ENCODE assay signal across 27 mouse cellular contexts in the genomic region with DNA sequence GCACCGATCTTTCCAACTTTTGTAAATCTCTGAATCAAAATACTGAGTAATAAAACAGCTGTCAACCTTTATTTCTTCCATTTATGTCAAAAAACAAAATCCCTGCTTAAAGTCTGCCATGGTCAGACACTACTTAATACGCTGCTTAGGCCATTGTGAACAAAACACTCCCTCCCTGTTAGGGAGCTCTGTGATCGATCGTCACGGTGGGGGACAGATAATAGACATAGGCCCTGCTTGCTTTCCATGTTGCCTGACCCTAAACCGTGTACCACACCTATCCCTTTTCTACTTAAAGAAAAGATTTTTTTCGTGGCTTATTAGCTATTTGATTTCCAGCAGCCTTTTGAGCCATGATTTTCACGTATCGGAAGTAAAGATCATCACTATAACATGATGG.
"Had no signal": no experiment of that assay in that cellular context is flagged by ENCODE, and none has a peak within 500 bp of the region (broad histone marks: within the 10 kb centered on the region; RNA-seq: fewer than 3 reads in every experiment).

No protein-coding gene starts in this region.

- H3K36me3 ChIP-seq: heart, embryonic 13.5 days; heart, embryonic 15.5 days; hindbrain, embryonic 10.5 days; hindbrain, embryonic 12.5 days; limb, embryonic 10.5 days; limb, embryonic 12.5 days; liver, embryonic 13.5 days had no signal

- DNase-seq: gastrocnemius, adult 2 months; gastrocnemius, postnatal 10 days; gastrocnemius, postnatal 25 days; heart, adult 2 months; heart, postnatal 14 days; heart, postnatal 4 days; kidney, adult 18-20 months; kidney, adult 8-10 months; kidney, postnatal 10 days; kidney, postnatal 25 days; kidney, postnatal 4 days; liver; liver, embryonic 13.5 days had no signal

- H3K9ac ChIP-seq: heart, embryonic 13.5 days; heart, embryonic 15.5 days; hindbrain, embryonic 12.5 days; hindbrain, embryonic 14.5 days; limb, embryonic 12.5 days; liver, embryonic 13.5 days had no signal

- ATAC-seq: hindbrain, embryonic 16.5 days; inflammation-experienced regulatory T-cells, adult 6 months; intestine, postnatal 0 days had no signal

- H3K4me3 ChIP-seq: gastrocnemius, adult 2 months; heart, adult 2 months; heart, embryonic 13.5 days; heart, embryonic 15.5 days; hindbrain, embryonic 10.5 days; hindbrain, embryonic 12.5 days; layer of hippocampus, adult 2 months; left cerebral cortex, adult 2 months; limb, embryonic 10.5 days; limb, embryonic 12.5 days; liver, embryonic 13.5 days had no signal

- H3K27ac ChIP-seq: gastrocnemius, adult 2 months; heart, adult 2 months; heart, embryonic 13.5 days; heart, embryonic 15.5 days; hindbrain, embryonic 10.5 days; hindbrain, embryonic 12.5 days; hindbrain, embryonic 14.5 days; layer of hippocampus, adult 2 months; left cerebral cortex, adult 2 months; limb, embryonic 10.5 days; limb, embryonic 12.5 days; liver, embryonic 13.5 days had no signal

- H3K4me2 ChIP-seq: heart, embryonic 11.5 days; heart, embryonic 13.5 days; heart, embryonic 15.5 days; hindbrain, embryonic 12.5 days; hindbrain, embryonic 14.5 days; limb, embryonic 12.5 days; liver, embryonic 11.5 days; liver, embryonic 13.5 days had no signal

- H3K9me3 ChIP-seq: heart, embryonic 13.5 days; heart, embryonic 15.5 days; hindbrain, embryonic 12.5 days; limb, embryonic 10.5 days; limb, embryonic 12.5 days; liver, embryonic 13.5 days had no signal

- H3K4me1 ChIP-seq: liver, embryonic 13.5 days had no signal

- H3K27me3 ChIP-seq: heart, embryonic 13.5 days; heart, embryonic 15.5 days; hindbrain, embryonic 12.5 days; limb, embryonic 12.5 days; liver, embryonic 13.5 days had no signal
